ENCODE assay signal across 17 mouse cellular contexts in the genomic region with DNA sequence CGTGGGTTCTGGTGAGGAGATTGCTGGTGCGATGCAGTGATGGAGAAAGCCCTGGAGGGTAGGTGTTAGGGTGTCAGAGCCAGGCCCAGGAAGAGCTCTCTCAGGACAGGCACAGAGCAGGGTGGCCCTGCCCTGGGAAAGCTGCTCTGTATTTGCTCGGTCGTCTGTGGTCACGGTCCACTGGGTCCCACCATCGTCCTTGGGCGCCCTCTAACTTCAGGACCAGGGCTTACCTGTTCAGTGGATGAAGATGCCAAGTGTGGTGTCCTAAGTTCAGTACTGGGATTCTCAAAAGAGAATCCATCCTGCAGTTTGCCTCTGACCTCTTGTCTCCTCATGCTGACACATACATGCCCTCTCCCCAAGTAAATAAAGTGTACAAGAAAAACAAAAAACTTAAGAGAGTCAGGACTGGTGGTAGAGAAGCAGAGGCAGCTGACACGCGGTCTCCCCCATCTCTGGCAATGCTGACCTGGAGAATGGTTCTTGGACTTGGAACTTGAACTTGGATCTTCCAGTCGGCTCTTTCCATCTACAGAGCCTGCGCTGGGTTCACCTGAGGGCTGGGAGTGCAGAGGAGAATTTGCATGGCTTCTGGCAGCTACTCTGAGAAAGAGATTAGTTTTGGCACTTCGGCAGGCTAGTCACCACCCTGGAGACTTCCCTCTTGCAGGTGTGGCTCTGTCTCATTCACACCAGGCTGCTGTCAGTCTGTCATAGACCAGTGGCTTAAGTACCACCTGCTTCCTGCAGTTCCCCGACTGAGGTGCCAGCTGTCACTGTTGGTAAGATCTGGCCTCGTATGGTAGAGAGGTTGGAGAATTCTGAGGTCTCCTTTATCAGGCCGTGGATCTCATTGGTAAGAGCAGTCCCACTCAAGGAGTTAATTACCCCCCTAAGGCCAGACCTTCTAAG. TPM values are rescaled to one million over a fixed set of nuclear protein-coding genes. Genes with fewer than 3 reads are reported as not detected.
DNase-seq lines count a peak whose midpoint lies in the region; ATAC-seq and TF ChIP-seq lines count a peak whose summit lies in the region.
"Had no signal": no experiment of that assay in that cellular context is flagged by ENCODE, and none has a peak within 500 bp of the region (broad histone marks: within the 10 kb centered on the region; RNA-seq: fewer than 3 reads in every experiment).

No protein-coding gene starts in this region.

- no peak overlapping the region for H3K27ac ChIP-seq in kidney, adult 2 months (ENCODE audit: insufficient read depth, low read depth, low read length)
- H3K27ac ChIP-seq in kidney, embryonic 16.5 days (ENCODE audit: low read length): no peak overlapping the region
- H3K27ac ChIP-seq in bone marrow, adult 2 months (ENCODE audit: control insufficient read depth, insufficient read depth, low read depth, low read length, poor library complexity): peak overlapping the region; percentile 45; the same call in 1 of the 2 replicates
- no peak overlapping the region for H3K27ac ChIP-seq in forebrain, embryonic 15.5 days (replicated peaks)
- no peak overlapping the region for H3K27ac ChIP-seq in left cerebral cortex, adult 2 months
- H3K27ac ChIP-seq: heart, embryonic 13.5 days; hindbrain, embryonic 10.5 days; limb, embryonic 13.5 days; lung, embryonic 15.5 days had no signal

- peak; percentile 85 for DNase-seq in kidney, adult 2 months
- peak; percentile 67 to 85 for DNase-seq in kidney, postnatal 25 days
- DNase-seq in thymus, postnatal 0 days (ENCODE audit: low spot score): peak; percentile 46
- DNase-seq in left cerebral cortex, adult 2 months (ENCODE audit: extremely low spot score in 1 of 2, low spot score in 2 of 2): no peak
- DNase-seq: embryo, embryonic 11 days; gastrocnemius, postnatal 25 days; right cerebral cortex, postnatal 14 days had no signal

- H3K4me1 ChIP-seq in kidney, adult 2 months (ENCODE audit: control insufficient read depth, insufficient read depth, low read length): peaks cover 14% of the 10 kb centered on the region; the same call in 1 of the 2 replicates
- H3K4me1 ChIP-seq in kidney, embryonic 16.5 days (ENCODE audit: insufficient read depth, low read length): peaks cover 9% of the 10 kb centered on the region
- peaks cover 5% of the 10 kb centered on the region for H3K4me1 ChIP-seq in bone marrow, adult 2 months (ENCODE audit: control insufficient read depth, insufficient read depth, low read length)
- no peaks in the 10 kb centered on the region; the same call in 1 of the 2 replicates for H3K4me1 ChIP-seq in forebrain, embryonic 15.5 days
- H3K4me1 ChIP-seq: lung, embryonic 15.5 days had no signal

- no peak for ATAC-seq in kidney, embryonic 16.5 days (ENCODE audit: low FRiP score, low TSS enrichment)
- ATAC-seq in forebrain, embryonic 15.5 days (replicated peaks): no peak
- ATAC-seq: activated CD4-positive, CD25-positive, alpha-beta regulatory T cell, adult 4 months; intestine, postnatal 0 days had no signal

- no peak for TF ChIP-seq POLR2A in kidney, adult 2 months (IDR thresholded peaks at IDR 0.05; ENCODE audit: low read depth, low read length)
- TF ChIP-seq POLR2A in bone marrow, adult 2 months (IDR thresholded peaks at IDR 0.05; ENCODE audit: borderline replicate concordance, control insufficient read depth, low read depth, low read length): no peak

- H3K36me3 ChIP-seq in kidney, adult 2 months (ENCODE audit: control insufficient read depth, insufficient read depth, low read length): no peaks in the 10 kb centered on the region
- peaks cover 9% of the 10 kb centered on the region; the same call in 1 of the 2 replicates for H3K36me3 ChIP-seq in kidney, embryonic 16.5 days (ENCODE audit: insufficient read depth, low read length)
- peaks cover 8% of the 10 kb centered on the region; the same call in 1 of the 2 replicates for H3K36me3 ChIP-seq in forebrain, embryonic 15.5 days

- H3K4me3 ChIP-seq in kidney, adult 2 months (ENCODE audit: insufficient read depth, low read depth, low read length): no peak overlapping the region
- H3K4me3 ChIP-seq in kidney, embryonic 16.5 days (ENCODE audit: low read length): no peak overlapping the region
- no peak overlapping the region for H3K4me3 ChIP-seq in bone marrow, adult 2 months (replicated peaks; ENCODE audit: control insufficient read depth, low read depth, low read length)
- no peak overlapping the region for H3K4me3 ChIP-seq in forebrain, embryonic 15.5 days
- H3K4me3 ChIP-seq in left cerebral cortex, adult 2 months: no peak overlapping the region
- H3K4me3 ChIP-seq: heart, embryonic 13.5 days; hindbrain, embryonic 10.5 days; limb, embryonic 13.5 days; lung, embryonic 15.5 days had no signal

- H3K4me2 ChIP-seq in kidney, embryonic 16.5 days (replicated peaks; ENCODE audit: low read depth, low read length): no peak overlapping the region
- no peak overlapping the region for H3K4me2 ChIP-seq in forebrain, embryonic 15.5 days (replicated peaks)
- H3K4me2 ChIP-seq: heart, embryonic 13.5 days; limb, embryonic 13.5 days; lung, embryonic 15.5 days; midbrain, embryonic 11.5 days had no signal

- no peaks in the 10 kb centered on the region for H3K27me3 ChIP-seq in kidney, adult 2 months (replicated peaks; ENCODE audit: control insufficient read depth, insufficient read depth, low read length)
- no peaks in the 10 kb centered on the region for H3K27me3 ChIP-seq in kidney, embryonic 16.5 days (ENCODE audit: insufficient read depth, low read length)
- H3K27me3 ChIP-seq in forebrain, embryonic 15.5 days: no peaks in the 10 kb centered on the region
- H3K27me3 ChIP-seq: heart, embryonic 13.5 days; limb, embryonic 13.5 days; lung, embryonic 15.5 days had no signal

- intact Hi-C loops in left cerebral cortex, adult 2 months (cut with DNase I): no loop called here

- H3K9me3 ChIP-seq in kidney, embryonic 16.5 days (ENCODE audit: low read length): peaks cover 5% of the 10 kb centered on the region; the same call in 1 of the 2 replicates
- no peaks in the 10 kb centered on the region for H3K9me3 ChIP-seq in forebrain, embryonic 15.5 days
- H3K9me3 ChIP-seq: heart, embryonic 13.5 days; hindbrain, embryonic 10.5 days; limb, embryonic 13.5 days; lung, embryonic 15.5 days had no signal

- H3K9ac ChIP-seq in kidney, embryonic 16.5 days (replicated peaks; ENCODE audit: low read length): no peak overlapping the region
- no peak overlapping the region for H3K9ac ChIP-seq in forebrain, embryonic 15.5 days (replicated peaks)
- H3K9ac ChIP-seq: heart, embryonic 13.5 days; limb, embryonic 13.5 days; lung, embryonic 15.5 days had no signal

- TF ChIP-seq CTCF in kidney, adult 2 months (conservative IDR thresholded peaks at IDR 0.05; ENCODE audit: insufficient read depth, insufficient read length, low read depth, low read length): no peak; the same call in 1 of the 2 replicates
- peak; percentile 18; the same call in 1 of the 2 replicates for TF ChIP-seq CTCF in bone marrow, adult 2 months (IDR thresholded peaks at IDR 0.05; ENCODE audit: control insufficient read depth, insufficient read depth, low read length)
- TF ChIP-seq CTCF in left cerebral cortex, adult 2 months (IDR thresholded peaks at IDR 0.05): no peak

- 65% methylated on average over 15 of the region's 15 CpGs for WGBS in kidney, adult 2 months
- 76% methylated on average over 15 of the region's 15 CpGs for WGBS in kidney, embryonic 16.5 days
- WGBS in bone marrow, adult 2 months: 60% methylated on average over 15 of the region's 15 CpGs
- 85% methylated on average over 15 of the region's 15 CpGs for WGBS in forebrain, embryonic 15.5 days

RNA-seq across cellular contexts. Expression of a gene that starts 49.7 kb away (rescaled TPM):
- 5.9 and 6.9 TPM in 2 replicates for polyA plus RNA-seq in kidney, adult 2 months (2012; rRNA removed)
- polyA plus RNA-seq in kidney, embryonic 16.5 days (2015; fragmentation: Nextera tagmentation; extraction: Ambion mirVana): 1.4 and 1.7 TPM in 2 replicates
- 1.9 and 2.3 TPM in 2 replicates for polyA plus RNA-seq in bone marrow, adult 2 months (2011; ENCODE audit: insufficient read depth, insufficient read length, low replicate concordance, missing spikeins)
- 0.59 and 0.61 TPM in 2 replicates for polyA plus RNA-seq in thymus, postnatal 0 days (2015; fragmentation: Nextera tagmentation; extraction: Ambion mirVana)
- 6.6 and 6.7 TPM in 2 replicates for polyA plus RNA-seq in forebrain, embryonic 15.5 days (2015; fragmentation: Nextera tagmentation; extraction: Ambion mirVana)
- 10 to 100 TPM; 83.9 to 93.6 TPM for total RNA-seq in left cerebral cortex, adult 2 months (2021)

Comparison
In these comparisons a context has a peak if more than half of its experiments do, and no peak if none do; other contexts are left out.
1. DNase-seq: peak in kidney, adult 2 months (single experiment), kidney, postnatal 25 days (2 of 2) and thymus, postnatal 0 days (single experiment); none in left cerebral cortex, adult 2 months (0 of 2).